In the genomic region with DNA sequence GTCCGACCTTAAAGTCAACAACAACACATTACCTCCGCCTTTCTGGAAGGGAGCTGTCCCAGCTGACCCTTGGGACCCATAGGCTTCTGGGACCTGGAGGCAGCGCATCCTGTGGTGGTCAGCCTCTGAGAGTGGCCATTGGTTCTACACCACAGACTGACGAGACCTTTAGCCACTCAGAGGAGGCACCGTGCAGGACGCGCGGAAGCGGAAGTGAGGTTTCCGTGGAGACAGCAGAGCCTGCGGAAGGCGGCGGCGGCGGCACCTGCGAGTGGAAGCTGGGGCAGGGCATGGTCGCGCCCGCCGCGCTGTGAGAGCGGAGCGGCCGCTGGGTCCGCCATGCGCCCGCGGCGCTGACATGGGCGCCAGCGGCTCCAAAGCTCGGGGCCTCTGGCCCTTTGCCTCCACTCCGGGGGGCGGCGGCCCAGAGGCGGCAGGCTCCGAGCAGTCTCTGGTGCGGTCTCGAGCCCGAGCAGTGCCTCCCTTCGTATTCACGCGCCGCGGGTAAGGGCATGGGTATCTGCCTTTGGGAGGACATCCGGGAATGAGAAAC, we compare ENCODE assay signal across 1 mouse cellular context.
TF ChIP-seq lines count a peak whose summit lies in the region.

Gene Tusc2, plus strand, starts transcription at position 227 of the 553 bp plus-strand sequence.

TF ChIP-seq in MEL, 35 proteins besides CTCF, POLR2A, EP300 and RAD21 (continued from another document):
- TF ChIP-seq UBTF (IDR thresholded peaks at IDR 0.05; ENCODE audit: borderline replicate concordance, insufficient read depth, low read depth, low read length) = peak; percentile 90; the same call in 1 of the 2 replicates
